Mouse (Mus musculus) lung, embryonic 14.5 days (tissue): ENCODE data around the gene Gpank1. TPM values are rescaled to one million over a fixed set of nuclear protein-coding genes. Genes with fewer than 3 reads are reported as not detected.

Source experiments
- ATAC-seq: fragments of 200-750 bp; cut with Nextera tagmentation; 2 replicates; pipeline ENCODE4 v1.8.0; 2017; ENCODE audit warnings: mild to moderate bottlenecking, moderate TSS enrichment, moderate library complexity; ENCODE audit not compliant: insufficient read depth
- DNase-seq: peaks from one replicate; pipeline ENCODE4 v3.0.0-alpha.2; 2015
- H3K27ac ChIP-seq: fragments of 300-500 bp; sonication (generic); 2 replicates; pipeline ENCODE4 v1.5.1; 2014; ENCODE audit warnings: low read depth, mild to moderate bottlenecking, moderate library complexity
- H3K27me3 ChIP-seq: fragments of 300-500 bp; sonication (generic); 2 replicates; pipeline ENCODE4 v1.6.1; 2014; ENCODE audit warnings: low read length, control low read depth; ENCODE audit not compliant: insufficient read depth
- H3K36me3 ChIP-seq: fragments of 300-500 bp; sonication (generic); 2 replicates; pipeline ENCODE4 v1.6.1; 2014; ENCODE audit warnings: control low read depth; ENCODE audit not compliant: insufficient read depth
- H3K4me1 ChIP-seq: fragments of 300-500 bp; sonication (generic); 2 replicates; pipeline ENCODE4 v1.6.1; 2014; ENCODE audit warnings: antibody characterized with exemption, control low read depth; ENCODE audit not compliant: insufficient read depth
- H3K4me2 ChIP-seq: fragments of 300-500 bp; sonication (generic); 2 replicates; pipeline ENCODE4 v1.6.1; 2014; ENCODE audit warnings: mild to moderate bottlenecking
- H3K4me3 ChIP-seq: fragments of 300-500 bp; sonication (generic); 2 replicates; pipeline ENCODE4 v1.5.1; 2014; ENCODE audit warnings: low read depth, low read length
- H3K9ac ChIP-seq: fragments of 300-500 bp; sonication (generic); 2 replicates; pipeline ENCODE4 v1.6.1; 2014
- H3K9me3 ChIP-seq: fragments of 300-500 bp; sonication (generic); 2 replicates; pipeline ENCODE4 v1.6.1; 2016; ENCODE audit warnings: low read depth, low read length, control low read depth
- CTCF ChIP-seq: IDR thresholded peaks from 2 replicates; pipeline ENCODE4 v1.5.1; 2016; ENCODE audit warnings: antibody characterized with exemption, low read depth
- WGBS: fragments of 180-500 bp; shearing (Covaris S2); extraction: QIAGEN DNeasy Blood & Tissue Kit; methylation state at CpG from one replicate; pipeline ENCODE4 v1.1.7; 2014; 5-methylcytosine and 5-hydroxymethylcytosine counted together
- polyA plus RNA-seq: library from polyadenylated mRNA; unstranded; fragments of >200 nt; fragmentation: Nextera tagmentation; extraction: Ambion mirVana; gene quantifications from 2 replicates; pipeline ENCODE4 v1.2.1, GENCODE M21; 2014

Gpank1 gene
- polyA plus RNA-seq = 18.3 and 19.0 TPM in 2 replicates

GRCm38 (mm10) chr17:35121143-35121799 lies at the start of gene Gpank1:
Gpank1 (plus strand) TSS chr17:35121455.
- H3K4me2 ChIP-seq = peak within 1 kb of the TSS; percentile 94
- ATAC-seq (peak; percentile 97), DNase-seq (peak; percentile 100)
- no peak for TF ChIP-seq CTCF
- peak within 1 kb of the TSS; percentile 96 for H3K4me3 ChIP-seq
- H3K9ac ChIP-seq = peak within 1 kb of the TSS; percentile 97
- no peaks in the 10 kb centered on the region for H3K9me3 ChIP-seq
- H3K4me1 ChIP-seq = peaks cover 3% of the 10 kb centered on the region; the same call in 1 of the 2 replicates
- under 1% methylated on average over 50 of the region's 50 CpGs for WGBS
- no peaks in the 10 kb centered on the region for H3K27me3 ChIP-seq
- peak within 1 kb of the TSS; percentile 92 for H3K27ac ChIP-seq
- H3K36me3 ChIP-seq = peaks cover 40% of the 10 kb centered on the region

- WGBS = 47% methylated on average over 17 of the region's 17 CpGs
- H3K9me3 ChIP-seq = no peaks in the 10 kb centered on the region
- no peak overlapping the region for H3K4me2 ChIP-seq
- no peak for ATAC-seq
- H3K4me1 ChIP-seq = 0 out of 2 replicates have a peak, but pooled peaks cover 4% of the 10 kb centered on the region
- no peak overlapping the region for H3K27ac ChIP-seq
- H3K27me3 ChIP-seq = no peaks in the 10 kb centered on the region
- H3K9ac ChIP-seq = no peak overlapping the region
- no peak for DNase-seq
- TF ChIP-seq CTCF = no peak
- H3K36me3 ChIP-seq = no peaks in the 10 kb centered on the region
- no peak overlapping the region for H3K4me3 ChIP-seq
Observed at GRCm38 (mm10) chr17:35074097-35074496, 47.2 kb upstream of the Gpank1 start.

GRCm38 (mm10) chr17:35076507-35077176 lies 44.6 kb upstream of the Gpank1 start, which contains the start of gene Ly6g6e:
Ly6g6e (plus strand) TSS chr17:35076902.
- Histone ChIP-seq H3K9me3 (no peaks in the 10 kb centered on the region), H3K27me3 (no peaks in the 10 kb centered on the region), H3K9ac (peak within 1 kb of the TSS; percentile 44), H3K27ac (peak within 1 kb of the TSS; percentile 69; the same call in 1 of the 2 replicates), H3K4me1 (0 out of 2 replicates have a peak, but pooled peaks cover 4% of the 10 kb centered on the region), H3K36me3 (no peaks in the 10 kb centered on the region), H3K4me3 (peak within 1 kb of the TSS; percentile 21), H3K4me2 (peak within 1 kb of the TSS; percentile 54)
- no peak for TF ChIP-seq CTCF
- no peak for ATAC-seq
- no peak for DNase-seq
- WGBS = 26% methylated on average over 10 of the region's 10 CpGs

- peak overlapping the region; percentile 44 for H3K9ac ChIP-seq
- DNase-seq = no peak
- H3K4me2 ChIP-seq = peak overlapping the region; percentile 54
- no peak for ATAC-seq
- no peaks in the 10 kb centered on the region for H3K36me3 ChIP-seq
- TF ChIP-seq CTCF = no peak
- H3K4me1 ChIP-seq = 0 out of 2 replicates have a peak, but pooled peaks cover 4% of the 10 kb centered on the region
- H3K27me3 ChIP-seq = no peaks in the 10 kb centered on the region
- WGBS = 33% methylated on average over 2 of the region's 2 CpGs
- H3K27ac ChIP-seq = peak overlapping the region; percentile 69; the same call in 1 of the 2 replicates
- H3K4me3 ChIP-seq = peak overlapping the region; percentile 21
- H3K9me3 ChIP-seq = no peaks in the 10 kb centered on the region
Observed at GRCm38 (mm10) chr17:35077285-35077684, 44.0 kb upstream of the Gpank1 start.

GRCm38 (mm10) chr17:35077786-35078233 lies 43.4 kb upstream of the Gpank1 start, which contains the start of gene Ly6g6d:
Ly6g6d (minus strand) TSS chr17:35078065.
- H3K4me1 ChIP-seq = 0 out of 2 replicates have a peak, but pooled peaks cover 4% of the 10 kb centered on the region
- H3K27me3 ChIP-seq = no peaks in the 10 kb centered on the region
- TF ChIP-seq CTCF = peak; percentile 65
- peak within 1 kb of the TSS; percentile 54 for H3K4me2 ChIP-seq
- peak within 1 kb of the TSS; percentile 69; the same call in 1 of the 2 replicates for H3K27ac ChIP-seq
- peak; percentile 60 for DNase-seq
- H3K36me3 ChIP-seq = no peaks in the 10 kb centered on the region
- ATAC-seq = peak; percentile 75
- H3K4me3 ChIP-seq = peak within 1 kb of the TSS; percentile 21
- H3K9ac ChIP-seq = peak within 1 kb of the TSS; percentile 44
- 10% methylated on average over 14 of the region's 14 CpGs for WGBS
- no peaks in the 10 kb centered on the region for H3K9me3 ChIP-seq

- no peak for TF ChIP-seq CTCF
- no peaks in the 10 kb centered on the region for H3K27me3 ChIP-seq
- H3K9me3 ChIP-seq = no peaks in the 10 kb centered on the region
- H3K36me3 ChIP-seq = no peaks in the 10 kb centered on the region
- no peak overlapping the region for H3K4me2 ChIP-seq
- H3K9ac ChIP-seq = peak overlapping the region; percentile 15; the same call in 1 of the 2 replicates
- ATAC-seq = no peak
- H3K4me1 ChIP-seq = 0 out of 2 replicates have a peak, but pooled peaks cover 4% of the 10 kb centered on the region
- 40% methylated on average over 9 of the region's 9 CpGs for WGBS
- H3K27ac ChIP-seq = no peak overlapping the region
- no peak overlapping the region for H3K4me3 ChIP-seq
- no peak for DNase-seq
Observed at GRCm38 (mm10) chr17:35079778-35080177, 41.5 kb upstream of the Gpank1 start.

GRCm38 (mm10) chr17:35080248-35080647 lies 41.0 kb upstream of the Gpank1 start:
- H3K27ac ChIP-seq = no peak overlapping the region
- H3K4me1 ChIP-seq = 0 out of 2 replicates have a peak, but pooled peaks cover 4% of the 10 kb centered on the region
- H3K4me2 ChIP-seq = no peak overlapping the region
- WGBS = 46% methylated on average over 6 of the region's 6 CpGs
- H3K36me3 ChIP-seq = no peaks in the 10 kb centered on the region
- no peaks in the 10 kb centered on the region for H3K9me3 ChIP-seq
- no peak for ATAC-seq
- no peak overlapping the region for H3K4me3 ChIP-seq
- no peak for TF ChIP-seq CTCF
- no peaks in the 10 kb centered on the region for H3K27me3 ChIP-seq
- H3K9ac ChIP-seq = peak overlapping the region; percentile 15; the same call in 1 of the 2 replicates
- no peak for DNase-seq
